Mouse (Mus musculus) cortical plate, adult 2 months (tissue): ENCODE data around the gene Ppil6.

ENCODE experiments used
- CTCF ChIP-seq: fragments of 200-500 bp; IDR thresholded peaks from 2 replicates; pipeline ENCODE4 v1.5.1; 2011; ENCODE audit warnings: mild to moderate bottlenecking, control low read depth, low read length; ENCODE audit not compliant: insufficient read depth; ENCODE audit errors: extremely low read depth
- POLR2A ChIP-seq: fragments of 200-500 bp; IDR thresholded peaks from 2 replicates; pipeline ENCODE4 v1.6.1; 2011; ENCODE audit warnings: mild to moderate bottlenecking, low read length, control low read depth; ENCODE audit not compliant: insufficient read depth; ENCODE audit errors: extremely low read depth

DNA sequence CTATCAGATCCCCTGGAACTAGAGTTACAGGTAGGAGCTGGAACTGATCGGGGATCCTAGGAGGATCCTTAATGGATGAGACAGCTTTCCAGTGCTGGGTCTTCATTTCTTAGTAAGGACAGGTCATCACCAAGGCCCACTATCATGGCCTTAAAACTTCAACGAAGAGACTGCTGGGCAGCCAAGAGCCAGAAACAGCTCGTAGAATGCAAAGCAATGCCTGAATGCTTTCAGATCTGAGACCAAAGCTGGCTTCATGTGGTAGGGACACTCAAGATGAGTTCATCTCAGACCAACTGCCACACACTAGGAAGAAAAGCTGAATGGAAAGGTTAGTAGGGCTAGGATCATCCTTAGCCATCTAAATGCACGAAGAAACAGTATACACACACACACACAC lies 48.7 kb downstream of the Ppil6 start:
- TF ChIP-seq CTCF (no peak), POLR2A (no peak)
